Mouse (Mus musculus) G1E (cell line): ENCODE measurements around the gene Srp54c. TPM values are rescaled to one million over a fixed set of nuclear protein-coding genes. Genes with fewer than 3 reads are reported as not detected.
A peak's percentile ranks its signal among the peaks of the same experiment; 100 is the strongest.
"Not testable (repeated sequence)": the region's sequence is repeated elsewhere in the genome, so short reads cannot be mapped to it uniquely, and the experiment has no call there.

Experiments used
- ATAC-seq: 2 replicates; pipeline ENCODE4 v1.8.0; 2016; ENCODE audit warnings: mild to moderate bottlenecking; ENCODE audit not compliant: insufficient number of reproducible peaks, poor library complexity, low FRiP score, severe bottlenecking; ENCODE audit errors: extremely low read depth
- DNase-seq: peaks from one replicate; pipeline ENCODE4 v3.0.0; 2012; ENCODE audit warnings: low spot score
- H3K27me3 ChIP-seq: 2 replicates; pipeline ENCODE4 v1.6.1; 2012; ENCODE audit warnings: mild to moderate bottlenecking, low read length, inconsistent platforms; ENCODE audit not compliant: insufficient read depth
- H3K36me3 ChIP-seq: replicated peaks from 2 replicates; pipeline ENCODE3; 2012; ENCODE audit warnings: mild to moderate bottlenecking, inconsistent platforms
- H3K4me1 ChIP-seq: 2 replicates; pipeline ENCODE4 v1.6.1; 2012; ENCODE audit warnings: low read depth, low read length, inconsistent platforms, mixed read lengths; ENCODE audit not compliant: insufficient read depth
- H3K4me3 ChIP-seq: 2 replicates; pipeline ENCODE4 v1.5.1; 2012; ENCODE audit warnings: low read depth, mild to moderate bottlenecking, inconsistent platforms, low read length, moderate library complexity, mixed read lengths
- H3K9me3 ChIP-seq: replicated peaks from 2 replicates; pipeline ENCODE4 v1.6.1; 2012; ENCODE audit warnings: inconsistent platforms
- CTCF ChIP-seq: IDR thresholded peaks from 2 replicates; pipeline ENCODE4 v1.5.1; 2012; ENCODE audit warnings: low read depth, low read length, inconsistent platforms, mixed read lengths
- GATA1 ChIP-seq: IDR thresholded peaks from 2 replicates; pipeline ENCODE4 v1.6.1; 2012; ENCODE audit warnings: borderline replicate concordance, low read length, inconsistent platforms, mixed read lengths
- GATA2 ChIP-seq: IDR thresholded peaks from 2 replicates; pipeline ENCODE4 v1.6.1; 2012; ENCODE audit warnings: low read depth, low read length, inconsistent platforms, borderline replicate concordance
- POLR2AphosphoS5 ChIP-seq: IDR thresholded peaks from 2 replicates; pipeline ENCODE4 v1.6.1; 2012; ENCODE audit warnings: low read depth, low read length, inconsistent platforms; ENCODE audit not compliant: insufficient replicate concordance
- TAL1 ChIP-seq: conservative IDR thresholded peaks from 2 replicates; pipeline ENCODE4 v1.6.1; 2012; ENCODE audit warnings: low read depth, low read length, inconsistent platforms, mixed read lengths
- polyA plus RNA-seq: library from polyadenylated mRNA; stranded (reverse); fragments of >175 nt; gene quantifications from 2 replicates; pipeline ENCODE4 v1.2.3, GENCODE M21; 2012
- total RNA-seq, 2 experiments: library from RNA; stranded (forward) in 1 of 2; stranded (reverse) in 1 of 2; fragments of 200-1000 nt in 1 of 2; fragments of >200 nt in 1 of 2; fragmentation: Nextera tagmentation in 1 of 2; gene quantifications; 2 replicates each; pipeline ENCODE4 v1.2.3; 2014 to 2017

Srp54c gene
- total and polyA plus RNA-seq, 3 experiments: 2.3 to 154 (median 102) TPM

DNA sequence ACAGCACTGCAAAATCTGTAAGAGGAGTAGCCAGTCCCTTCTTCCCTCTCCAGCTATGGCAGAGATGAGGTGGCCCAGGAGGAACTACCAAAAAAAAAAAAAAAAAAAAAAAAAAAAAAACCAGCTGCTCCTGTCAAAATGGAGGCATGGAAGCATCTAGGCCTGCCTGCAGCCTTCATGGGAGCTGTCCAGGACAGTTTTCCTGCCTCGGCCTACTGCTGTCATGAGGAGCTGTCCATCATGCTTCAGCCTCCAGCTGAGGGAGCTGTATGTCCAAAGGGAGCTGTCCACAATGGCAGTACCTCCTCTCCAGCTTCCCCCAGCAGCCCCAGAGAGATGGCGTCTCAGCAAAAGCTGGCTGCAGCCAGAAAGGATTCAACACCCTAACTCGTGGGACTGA, 42.3 kb downstream of the Srp54c start:
- DNase-seq: no peak
- H3K27me3 ChIP-seq: no peaks in the 10 kb centered on the region
- H3K4me3 ChIP-seq: no peak overlapping the region
- no peaks in the 10 kb centered on the region for H3K9me3 ChIP-seq
- H3K4me1 ChIP-seq: no peaks in the 10 kb centered on the region
- ATAC-seq: no peak
- peaks cover 8% of the 10 kb centered on the region for H3K36me3 ChIP-seq
- TF ChIP-seq GATA2 (no peak), CTCF (no peak), POLR2AphosphoS5 (no peak), GATA1 (no peak), TAL1 (no peak)

- H3K27me3 ChIP-seq, H3K9me3 ChIP-seq, H3K4me1 ChIP-seq, DNase-seq, H3K36me3 ChIP-seq, H3K4me3 ChIP-seq, ATAC-seq: not testable (repeated sequence)
Observed at GRCm38 (mm10) chr12:55277583-55277982, 47.6 kb downstream of the Srp54c start.

DNA sequence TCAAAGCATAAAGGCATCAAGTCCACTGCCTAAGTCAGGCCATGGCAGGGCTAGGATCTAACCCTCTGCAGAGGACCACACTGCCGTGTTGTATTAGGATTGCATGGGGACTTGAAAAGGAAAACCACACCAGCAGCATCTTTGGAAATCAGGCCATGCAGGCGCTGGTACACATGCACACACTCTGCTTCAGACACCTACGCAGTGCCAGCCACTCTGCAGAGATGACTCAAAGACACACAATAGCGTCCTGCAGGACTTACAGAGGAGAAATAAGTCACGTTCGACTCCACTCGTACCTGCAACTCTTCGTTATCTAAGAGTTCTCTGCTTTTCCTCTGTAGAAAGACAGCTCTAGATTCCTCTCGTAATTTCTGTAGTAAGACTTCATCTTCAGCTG, 68.1 kb downstream of the Srp54c start:
- Histone ChIP-seq H3K27me3 (no peaks in the 10 kb centered on the region), H3K4me1 (peaks cover 29% of the 10 kb centered on the region), H3K36me3 (peaks cover 73% of the 10 kb centered on the region), H3K9me3 (no peaks in the 10 kb centered on the region), H3K4me3 (no peak overlapping the region)
- TF ChIP-seq GATA1 (no peak), CTCF (no peak), POLR2AphosphoS5 (no peak), TAL1 (no peak), GATA2 (no peak)
- ATAC-seq: no peak
- DNase-seq: no peak

GRCm38 (mm10) chr12:55299336-55299735, 69.4 kb downstream of the Srp54c start, which contains the start of gene 1110008L16Rik:
1110008L16Rik (plus strand) TSS chr12:55299577.
- no peaks in the 10 kb centered on the region for H3K9me3 ChIP-seq
- peaks cover 65% of the 10 kb centered on the region for H3K36me3 ChIP-seq
- no peaks in the 10 kb centered on the region for H3K27me3 ChIP-seq
- peaks cover 39% of the 10 kb centered on the region for H3K4me1 ChIP-seq
- DNase-seq (no peak), ATAC-seq (no peak)
- peak within 1 kb of the TSS; percentile 15; the same call in 1 of the 2 replicates for H3K4me3 ChIP-seq
- TF ChIP-seq TAL1 (no peak), GATA1 (no peak)

DNA sequence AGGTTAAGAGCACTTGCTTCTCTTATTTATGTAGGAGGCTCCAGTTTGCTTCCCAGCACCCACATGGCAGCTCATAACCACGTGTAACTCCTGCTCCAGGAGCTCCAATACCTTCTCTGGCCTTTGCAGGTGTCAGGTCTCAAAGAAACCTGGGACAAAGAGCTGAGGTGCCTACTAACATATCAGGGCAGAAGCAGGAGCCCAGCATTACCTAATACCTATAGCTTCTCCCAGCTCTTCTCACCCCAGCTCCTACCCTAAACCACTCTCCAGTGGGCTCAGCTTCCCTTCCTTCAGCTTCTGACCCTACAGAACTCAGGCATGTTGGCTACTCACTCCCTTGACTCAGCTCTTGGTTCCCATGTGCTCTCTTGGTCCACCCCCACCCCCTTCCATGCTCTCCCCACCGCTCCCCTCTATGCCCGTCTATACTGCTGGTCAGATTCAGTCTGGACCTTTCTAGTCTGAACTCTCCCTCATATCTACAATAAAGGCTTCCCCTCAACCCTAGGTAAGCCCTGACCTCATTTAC, 70.9 kb downstream of the Srp54c start:
- Histone ChIP-seq H3K9me3 (peaks cover 5% of the 10 kb centered on the region), H3K4me1 (peaks cover 43% of the 10 kb centered on the region), H3K4me3 (peak overlapping the region; percentile 72), H3K36me3 (peaks cover 57% of the 10 kb centered on the region), H3K27me3 (no peaks in the 10 kb centered on the region)
- ATAC-seq (no peak), DNase-seq (no peak)
- TF ChIP-seq POLR2AphosphoS5 (no peak), CTCF (no peak), GATA1 (no peak), TAL1 (no peak), GATA2 (no peak)

DNA sequence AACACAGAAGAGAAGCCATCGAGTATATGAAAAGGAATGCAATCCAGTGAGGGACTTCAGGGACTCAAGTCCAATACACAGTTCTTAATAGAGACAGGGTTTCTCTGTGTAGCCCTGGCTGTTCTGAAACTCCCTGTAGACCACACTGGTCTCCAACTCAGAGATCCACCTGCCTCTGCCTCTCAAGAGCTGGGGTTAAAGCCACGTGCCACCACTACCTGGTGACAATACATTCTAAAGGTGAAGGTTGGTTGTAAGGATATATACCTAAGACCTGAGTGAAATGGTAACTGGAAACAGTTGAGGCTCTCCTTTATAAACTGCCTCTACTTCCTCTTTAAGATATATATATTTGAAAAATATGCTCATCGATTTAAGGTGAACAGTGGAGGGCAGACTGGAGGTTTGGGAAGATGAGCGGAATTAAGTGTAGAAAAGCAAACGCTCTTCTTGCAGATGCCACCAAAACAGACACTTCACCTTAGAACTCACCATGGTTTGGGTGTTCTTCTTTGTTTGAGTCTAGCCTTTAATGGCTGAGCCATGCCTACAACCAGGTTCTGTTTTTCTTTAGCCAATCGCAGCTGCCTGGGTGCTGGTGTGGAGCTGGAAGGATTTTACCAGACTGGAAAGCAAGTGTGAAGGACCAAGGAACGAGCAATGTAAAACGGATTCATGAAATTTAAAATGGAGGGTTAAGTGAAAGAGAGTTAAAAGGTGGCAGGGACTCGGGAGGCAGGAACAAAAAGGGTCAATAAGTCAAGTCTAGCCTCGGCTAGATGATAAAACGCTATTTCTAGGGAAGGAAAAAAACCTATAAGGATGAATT, 71.7 kb downstream of the Srp54c start:
- H3K9me3 ChIP-seq: peaks cover 5% of the 10 kb centered on the region
- TF ChIP-seq CTCF (no peak), TAL1 (no peak), GATA1 (no peak), GATA2 (no peak), POLR2AphosphoS5 (no peak; the same call in 1 of the 2 replicates)
- DNase-seq: peak; percentile 37
- ATAC-seq: no peak
- peak overlapping the region; percentile 72 for H3K4me3 ChIP-seq
- H3K27me3 ChIP-seq: no peaks in the 10 kb centered on the region
- H3K4me1 ChIP-seq: peaks cover 43% of the 10 kb centered on the region
- peaks cover 58% of the 10 kb centered on the region for H3K36me3 ChIP-seq
